Mouse (Mus musculus): Measurements from ENCODE around the gene Pcnp. TPM values are rescaled to one million over a fixed set of nuclear protein-coding genes. Genes with fewer than 3 reads are reported as not detected.
A peak's percentile ranks its signal among the peaks of the same experiment; 100 is the strongest.
"Not testable (repeated sequence)": the region's sequence is repeated elsewhere in the genome, so short reads cannot be mapped to it uniquely, and the experiment has no call there.

The Pcnp gene
- total and polyA plus RNA-seq, 2 experiments from 2014 or later = 53.4 to 221 TPM

DNA sequence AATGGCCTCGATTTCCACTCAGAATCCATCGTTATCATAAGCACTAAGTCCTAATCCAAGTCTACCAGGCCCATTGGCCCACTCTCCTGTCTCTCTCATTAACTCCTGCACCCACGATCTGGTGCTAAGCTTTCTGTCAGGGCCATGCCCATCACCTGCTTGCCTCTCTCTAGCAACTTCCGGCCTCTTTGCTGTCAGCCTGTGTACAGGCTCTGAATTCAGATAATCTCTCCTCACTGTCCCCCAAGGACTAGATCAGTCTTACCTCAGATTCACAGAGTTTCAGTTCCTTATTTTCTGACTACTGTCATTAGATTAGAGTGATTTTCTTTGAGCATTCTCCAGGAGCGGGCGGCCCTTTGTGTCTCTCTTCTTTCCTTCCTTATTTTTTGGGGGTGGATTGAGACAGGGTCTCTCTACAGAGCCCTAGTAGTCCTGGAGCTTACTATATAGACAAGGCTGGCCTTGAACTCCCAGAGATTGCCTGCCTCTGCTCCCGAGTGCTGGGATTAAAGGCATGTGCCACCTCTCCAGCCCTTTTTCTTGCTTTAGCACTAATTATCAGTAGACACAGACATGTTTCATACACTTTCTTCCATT lies 32.6 kb upstream of the Pcnp start:
- no peaks in the 10 kb centered on the region for H3K4me1 ChIP-seq (ENCODE audit: insufficient read depth, low read length)
- no peak overlapping the region for H3K4me3 ChIP-seq (ENCODE audit: low read length)
- DNase-seq (ENCODE audit: low spot score) (no peak), ATAC-seq (no peak)
- no peaks in the 10 kb centered on the region for H3K27me3 ChIP-seq (ENCODE audit: insufficient read depth, low read length)
- no peaks in the 10 kb centered on the region for H3K9me3 ChIP-seq (ENCODE audit: low read length)
- no peak for TF ChIP-seq CTCF (IDR thresholded peaks at IDR 0.05; ENCODE audit: low read depth)
- H3K36me3 ChIP-seq (ENCODE audit: insufficient read depth, low read length) = no peaks in the 10 kb centered on the region
- H3K9ac ChIP-seq (replicated peaks; ENCODE audit: low read length) = no peak overlapping the region
- WGBS = 74% methylated on average over 7 of the region's 7 CpGs
- no peak overlapping the region for H3K27ac ChIP-seq
- no peak overlapping the region for H3K4me2 ChIP-seq (ENCODE audit: low read depth, low read length)

DNA sequence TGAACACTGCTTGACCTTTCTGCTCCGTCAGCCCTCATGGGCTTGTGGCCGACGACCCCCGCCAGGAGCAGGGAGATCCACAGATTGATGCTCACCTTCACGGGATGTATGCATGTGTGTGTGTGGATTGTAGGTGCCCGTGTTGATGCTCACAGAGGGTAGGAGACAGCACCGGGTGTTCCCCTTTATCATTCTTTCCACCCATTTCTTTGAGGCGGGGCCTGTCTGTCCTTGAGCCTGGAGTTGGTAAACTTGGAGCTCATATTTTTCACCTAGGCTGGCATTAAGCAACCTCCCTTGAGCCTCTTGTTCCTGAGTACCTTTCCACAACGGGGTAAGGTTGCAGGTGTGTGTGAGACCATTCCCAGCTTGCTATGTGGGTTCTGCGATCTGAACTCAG lies 28.6 kb upstream of the Pcnp start:
- Histone ChIP-seq H3K27me3 (ENCODE audit: insufficient read depth, low read length) (no peaks in the 10 kb centered on the region), H3K9me3 (ENCODE audit: low read length) (no peaks in the 10 kb centered on the region), H3K9ac (replicated peaks; ENCODE audit: low read length) (no peak overlapping the region), H3K4me2 (ENCODE audit: low read depth, low read length) (no peak overlapping the region), H3K4me1 (ENCODE audit: insufficient read depth, low read length) (no peaks in the 10 kb centered on the region), H3K36me3 (ENCODE audit: insufficient read depth, low read length) (no peaks in the 10 kb centered on the region), H3K4me3 (ENCODE audit: low read length) (no peak overlapping the region), H3K27ac (0 out of 2 replicates have a peak overlapping the region, but pooled peaks have one; percentile 45)
- WGBS = 64% methylated on average over 10 of the region's 10 CpGs
- TF ChIP-seq CTCF (IDR thresholded peaks at IDR 0.05; ENCODE audit: low read depth) = no peak
- no peak for DNase-seq (ENCODE audit: low spot score)
- ATAC-seq = no peak

DNA sequence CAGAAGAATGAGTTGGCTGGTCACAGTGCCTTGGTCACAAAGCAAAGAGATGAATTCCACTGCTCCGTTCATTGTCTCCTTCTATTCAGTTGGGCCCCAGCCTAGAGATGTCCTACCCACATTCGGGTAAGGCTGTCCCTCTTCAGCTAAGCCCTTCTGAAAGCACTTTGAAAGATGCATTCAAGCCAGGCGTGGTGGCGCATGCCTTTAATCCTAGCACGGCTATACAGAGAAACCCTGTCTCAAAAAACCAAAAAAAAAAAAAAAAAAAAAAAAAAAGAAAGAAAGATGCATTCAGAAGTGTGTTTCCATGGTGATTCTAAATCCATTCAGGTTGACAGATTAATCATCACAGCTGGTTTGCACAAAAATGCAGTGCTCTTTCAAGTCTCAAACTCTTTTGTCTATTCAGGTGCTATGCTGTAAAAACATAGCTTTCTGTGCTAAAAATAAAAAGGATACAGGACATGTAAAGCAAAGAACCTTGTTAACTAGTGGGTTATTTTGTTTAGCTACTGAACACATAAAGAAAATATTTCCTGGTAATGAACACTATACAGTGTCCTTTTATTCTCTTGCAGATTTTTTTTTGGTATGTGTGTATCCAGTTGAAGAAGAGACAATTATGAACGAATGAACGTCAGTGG lies 27.5 kb upstream of the Pcnp start:
- peak; percentile 30 for DNase-seq (ENCODE audit: low spot score)
- H3K4me3 ChIP-seq (ENCODE audit: low read length) = no peak overlapping the region
- H3K36me3 ChIP-seq (ENCODE audit: insufficient read depth, low read length) = no peaks in the 10 kb centered on the region
- no peaks in the 10 kb centered on the region for H3K4me1 ChIP-seq (ENCODE audit: insufficient read depth, low read length)
- H3K27me3 ChIP-seq (ENCODE audit: insufficient read depth, low read length) = no peaks in the 10 kb centered on the region
- H3K27ac ChIP-seq = peak overlapping the region; percentile 45; the same call in 1 of the 2 replicates
- no peak overlapping the region for H3K9ac ChIP-seq (replicated peaks; ENCODE audit: low read length)
- H3K9me3 ChIP-seq (ENCODE audit: low read length) = no peaks in the 10 kb centered on the region
- no peak overlapping the region for H3K4me2 ChIP-seq (ENCODE audit: low read depth, low read length)
- peak; percentile 72 for ATAC-seq
- TF ChIP-seq CTCF (IDR thresholded peaks at IDR 0.05; ENCODE audit: low read depth) = no peak
- WGBS = 18% methylated on average over 7 of the region's 7 CpGs

DNA sequence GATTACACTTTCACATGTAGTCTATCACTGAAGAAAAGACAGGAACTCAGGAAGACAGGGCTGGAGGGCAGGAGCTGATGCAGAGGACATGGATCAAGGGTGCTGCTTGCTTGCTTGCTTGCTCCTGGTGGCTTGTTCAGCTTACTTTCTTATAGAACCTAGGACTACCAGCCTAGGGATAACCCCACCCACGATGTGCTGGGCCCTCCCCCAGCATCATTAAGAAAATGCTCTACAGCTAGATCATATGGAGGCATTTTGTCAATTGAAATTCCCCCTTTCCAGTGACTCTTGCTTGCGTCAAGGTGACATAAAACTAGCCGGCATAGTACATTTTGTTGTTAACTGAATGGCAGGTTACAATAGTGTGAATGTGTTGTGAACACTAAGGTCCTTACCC lies 26.4 kb upstream of the Pcnp start:
- Histone ChIP-seq H3K4me3 (ENCODE audit: low read length) (no peak overlapping the region), H3K4me2 (ENCODE audit: low read depth, low read length) (no peak overlapping the region), H3K27ac (no peak overlapping the region), H3K27me3 (ENCODE audit: insufficient read depth, low read length) (no peaks in the 10 kb centered on the region), H3K9me3 (ENCODE audit: low read length) (no peaks in the 10 kb centered on the region), H3K4me1 (ENCODE audit: insufficient read depth, low read length) (no peaks in the 10 kb centered on the region), H3K9ac (replicated peaks; ENCODE audit: low read length) (no peak overlapping the region), H3K36me3 (ENCODE audit: insufficient read depth, low read length) (no peaks in the 10 kb centered on the region)
- ATAC-seq (no peak), DNase-seq (ENCODE audit: low spot score) (no peak)
- 82% methylated on average over 3 of the region's 3 CpGs for WGBS
- TF ChIP-seq CTCF (IDR thresholded peaks at IDR 0.05; ENCODE audit: low read depth) = no peak

DNA sequence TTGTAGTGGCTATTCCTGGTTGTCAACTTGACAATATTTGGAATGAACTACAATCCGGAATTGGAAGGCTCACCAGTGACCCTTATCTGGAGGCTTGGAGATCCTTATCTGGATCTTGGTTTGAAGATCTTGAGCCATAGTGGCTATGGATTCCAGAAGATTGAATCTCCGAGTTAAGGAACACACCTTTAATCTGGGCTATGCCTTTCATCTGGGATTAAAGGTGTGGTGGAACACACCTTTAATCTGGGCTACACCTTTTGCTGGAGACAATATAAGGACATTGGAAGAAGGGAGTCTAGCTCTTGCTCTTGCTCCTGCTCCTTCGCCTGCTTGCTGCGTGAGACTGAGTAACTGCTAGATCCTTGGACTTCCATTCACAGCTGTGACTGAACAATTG lies 18.5 kb upstream of the Pcnp start, which contains the start of gene Senp7:
Gene Senp7 (plus strand): TSS at position 301 of the 400 bp plus-strand sequence.
- not testable (repeated sequence) for H3K27me3 ChIP-seq (ENCODE audit: insufficient read depth, low read length); H3K4me2 ChIP-seq (ENCODE audit: low read depth, low read length); H3K9ac ChIP-seq (replicated peaks; ENCODE audit: low read length); ATAC-seq; H3K4me3 ChIP-seq (ENCODE audit: low read length); H3K9me3 ChIP-seq (ENCODE audit: low read length); H3K4me1 ChIP-seq (ENCODE audit: insufficient read depth, low read length); H3K36me3 ChIP-seq (ENCODE audit: insufficient read depth, low read length); DNase-seq (ENCODE audit: low spot score); H3K27ac ChIP-seq
- WGBS = no CpG with 5 or more reads among the region's 4 CpGs

DNA sequence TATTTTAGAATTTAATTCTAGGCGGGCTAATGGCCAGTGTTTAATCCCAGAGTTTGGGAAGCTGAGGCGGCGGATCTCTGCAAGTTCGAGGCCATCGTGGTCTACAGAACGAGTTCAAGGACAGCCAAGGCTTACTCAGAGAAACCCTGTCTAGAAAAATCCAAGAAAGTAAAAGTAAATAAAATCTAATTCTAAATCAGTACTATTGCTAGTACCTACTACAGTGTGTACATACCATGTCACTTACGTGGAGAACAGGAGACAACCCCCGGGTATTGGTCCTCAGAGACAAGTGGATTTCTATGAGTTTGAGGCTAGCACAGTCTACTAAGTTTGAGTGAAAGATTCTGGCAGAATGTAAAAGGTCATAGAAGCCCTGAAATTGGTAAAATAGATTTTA lies 8.6 kb upstream of the Pcnp start:
- DNase-seq (ENCODE audit: low spot score) (no peak), ATAC-seq (no peak)
- H3K9me3 ChIP-seq (ENCODE audit: low read length) = no peaks in the 10 kb centered on the region
- peak overlapping the region; percentile 69 for H3K9ac ChIP-seq (replicated peaks; ENCODE audit: low read length)
- peak overlapping the region; percentile 79 for H3K4me2 ChIP-seq (ENCODE audit: low read depth, low read length)
- H3K4me1 ChIP-seq (ENCODE audit: insufficient read depth, low read length) = peaks cover 6% of the 10 kb centered on the region
- peak overlapping the region; percentile 66 for H3K4me3 ChIP-seq (ENCODE audit: low read length)
- peaks cover 12% of the 10 kb centered on the region; the same call in 1 of the 2 replicates for H3K36me3 ChIP-seq (ENCODE audit: insufficient read depth, low read length)
- peak overlapping the region; percentile 95 for H3K27ac ChIP-seq
- TF ChIP-seq CTCF (IDR thresholded peaks at IDR 0.05; ENCODE audit: low read depth) = no peak
- H3K27me3 ChIP-seq (ENCODE audit: insufficient read depth, low read length) = no peaks in the 10 kb centered on the region
- 27% methylated on average over 8 of the region's 8 CpGs for WGBS

All from hindbrain, postnatal 0 days (tissue).